Mouse (Mus musculus): ENCODE data around the gene Itln1.

GRCm38 (mm10) chr1:171563042-171563441 is 27.9 kb upstream of the Itln1 start:
- TF ChIP-seq CTCF (IDR thresholded peaks at IDR 0.05; ENCODE audit: control insufficient read depth, insufficient read depth, low read length) (no peak), POLR2A (IDR thresholded peaks at IDR 0.05; ENCODE audit: borderline replicate concordance, control insufficient read depth, low read depth, low read length) (no peak)

Measured in bone marrow, adult 2 months (tissue).